Mouse (Mus musculus): Measurements from ENCODE around the gene Lbx1.
A peak's percentile ranks its signal among the peaks of the same experiment; 100 is the strongest.

GRCm38 (mm10) chr19:45283302-45283701 is 47.7 kb upstream of the Lbx1 start:
- TF ChIP-seq CTCF (IDR thresholded peaks at IDR 0.05; ENCODE audit: low read depth) (peak; percentile 71), EP300 (IDR thresholded peaks at IDR 0.05; ENCODE audit: low read depth) (no peak)
